Mouse (Mus musculus) testis, postnatal 14 days (tissue): ENCODE results near the gene Lad1.

ENCODE experiments used
- DNase-seq: peaks from one replicate; pipeline ENCODE4 v3.0.0; 2021; ENCODE audit warnings: low spot score

Gene Lad1

GRCm38 (mm10) chr1:135807546-135807945 is 10.9 kb upstream of the Lad1 start:
- no peak for DNase-seq

- DNase-seq = no peak
These were observed 8.2 kb upstream of the Lad1 start for GRCm38 (mm10) chr1:135810180-135810579.

DNA sequence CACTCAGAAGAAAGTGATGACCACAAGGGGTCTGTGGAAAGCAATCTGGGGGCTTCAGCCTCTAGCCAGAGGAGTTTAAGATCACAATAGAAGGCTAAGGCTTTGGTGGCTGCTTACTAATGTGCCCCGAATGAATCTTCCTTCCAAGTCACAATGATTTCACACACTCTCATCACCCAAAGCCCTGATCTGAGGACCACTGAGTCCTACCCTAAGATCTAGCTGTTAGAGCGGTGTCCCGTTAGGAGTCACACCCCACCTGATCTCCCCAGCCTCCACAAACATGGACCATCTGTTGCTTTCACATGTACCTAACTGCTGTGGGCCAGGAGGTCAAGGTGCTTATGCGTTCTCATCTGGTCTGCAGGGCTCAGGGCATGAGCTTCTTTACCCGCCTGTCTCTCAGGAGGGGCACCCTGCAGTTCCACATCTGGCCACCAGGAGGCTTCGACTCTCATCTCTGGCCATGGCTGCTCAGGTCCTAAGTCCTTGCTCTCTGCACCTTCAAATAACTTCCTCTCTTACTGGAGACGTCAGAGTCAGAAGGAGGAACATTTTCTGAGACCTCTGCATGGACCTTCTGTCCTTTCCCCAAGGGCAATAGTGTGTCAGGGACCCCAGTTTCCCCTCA is 7.3 kb upstream of the Lad1 start:
- peak; percentile 76 for DNase-seq

- no peak for DNase-seq
These were observed 6.2 kb upstream of the Lad1 start for GRCm38 (mm10) chr1:135812205-135812604.

- no peak for DNase-seq
These were observed 5.8 kb upstream of the Lad1 start for GRCm38 (mm10) chr1:135812618-135813017.

DNA sequence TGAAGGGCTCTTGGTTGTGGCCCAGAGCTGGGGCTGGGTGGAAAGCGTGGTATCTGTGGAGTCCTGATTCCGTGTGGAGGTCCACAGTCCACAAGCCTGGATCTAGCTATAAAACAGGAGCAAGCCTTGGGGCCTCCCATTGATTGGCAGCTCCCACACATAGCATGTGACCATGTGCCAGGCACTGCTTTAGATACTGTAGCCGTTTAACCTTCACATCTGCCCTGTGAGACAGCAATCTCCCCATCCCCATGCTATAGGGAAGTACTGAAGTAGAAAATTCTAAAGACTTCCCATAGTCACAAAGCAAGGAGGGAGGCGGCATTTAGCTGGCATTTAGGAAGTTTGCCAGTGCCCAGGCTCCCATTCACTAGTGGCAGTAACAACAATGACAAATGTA is 5.3 kb upstream of the Lad1 start:
- no peak for DNase-seq

DNA sequence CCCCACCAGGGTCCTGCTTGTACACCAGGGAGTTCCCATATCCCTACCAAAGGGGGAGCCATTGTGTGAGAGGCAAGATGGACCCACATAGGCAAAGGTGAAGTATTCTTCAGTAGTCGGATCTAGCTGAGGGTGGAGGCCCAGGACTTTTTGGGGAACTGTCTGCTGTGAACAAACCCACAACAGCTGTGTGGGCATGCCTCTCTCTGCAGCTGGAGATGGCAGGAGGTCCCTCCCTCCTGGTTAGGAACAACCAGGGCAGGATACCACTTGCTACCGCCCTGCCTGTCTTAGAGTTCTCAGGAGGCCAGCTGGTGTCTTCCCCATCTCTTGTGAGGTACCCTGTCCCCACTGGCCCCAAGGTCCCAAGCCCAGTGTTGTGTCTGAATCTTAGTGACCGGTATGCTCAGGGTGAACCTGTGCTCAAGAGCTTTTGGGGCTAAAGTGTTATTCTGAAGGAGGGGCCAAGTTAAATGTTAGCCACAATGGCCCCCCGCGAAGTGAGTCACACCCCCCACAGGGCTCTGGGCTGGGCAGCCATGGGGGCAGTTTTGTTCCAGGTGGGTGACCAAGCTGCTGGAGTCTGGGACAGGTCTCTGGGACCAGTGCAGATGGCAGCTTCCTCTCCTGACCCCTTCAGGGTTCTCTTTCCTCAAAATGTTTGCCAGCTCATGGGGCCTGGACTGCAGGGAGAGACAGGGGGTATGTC is 4.6 kb upstream of the Lad1 start:
- no peak for DNase-seq

DNA sequence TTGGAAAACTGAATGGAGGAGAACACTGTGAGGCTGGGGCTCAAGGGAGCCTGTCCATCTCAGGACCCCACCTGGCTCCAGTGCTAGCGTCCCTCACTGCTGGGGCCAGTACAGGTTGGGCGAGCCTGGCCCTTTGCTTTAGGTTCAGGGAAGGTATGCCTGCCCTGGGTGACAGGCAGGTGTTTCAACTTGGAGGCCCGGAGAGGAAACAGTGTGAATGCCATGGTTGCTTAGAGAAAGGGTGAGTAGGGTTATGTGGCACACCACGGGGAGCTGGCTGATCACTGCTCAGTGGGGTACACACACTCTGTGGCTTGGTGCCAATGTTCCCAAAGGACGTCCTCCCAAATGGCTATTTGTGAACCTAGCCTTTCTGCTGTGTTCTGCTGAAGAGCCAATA is 3.9 kb upstream of the Lad1 start:
- no peak for DNase-seq

GRCm38 (mm10) chr1:135817595-135817994 is 803 bp upstream of the Lad1 start:
- no peak for DNase-seq

- DNase-seq = no peak
These were observed 1.7 kb downstream of the Lad1 start for GRCm38 (mm10) chr1:135820071-135820470.

DNA sequence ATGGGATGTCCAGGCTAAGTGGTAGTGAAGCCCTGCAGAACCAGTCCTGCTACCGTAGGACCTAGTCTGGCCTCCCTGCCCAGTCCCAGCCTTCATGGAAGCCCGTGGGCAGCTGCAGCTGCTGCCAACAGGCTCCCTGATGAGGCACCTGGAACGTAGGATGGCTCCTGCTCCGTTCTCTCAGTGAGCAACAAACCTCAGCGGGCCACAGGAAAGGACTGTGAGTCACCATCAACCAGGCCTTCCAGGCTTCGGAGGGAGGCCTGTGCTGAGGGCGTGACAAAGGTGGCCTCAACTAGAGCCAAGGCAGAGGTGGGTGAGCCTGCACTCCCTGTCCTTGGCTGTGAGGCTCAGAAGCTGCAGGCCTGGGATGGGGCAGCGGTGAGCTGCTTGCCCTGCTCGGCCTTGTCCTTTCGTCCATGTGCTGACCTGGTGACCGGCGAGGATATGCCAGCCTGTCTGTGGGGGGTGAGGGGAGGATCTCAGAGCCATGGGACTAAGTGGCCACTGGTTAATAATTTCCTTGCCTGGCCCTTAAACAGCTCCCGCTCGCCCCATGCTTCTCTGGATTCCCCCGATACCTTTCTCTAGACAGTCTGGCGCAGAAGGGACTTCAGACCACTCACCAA is 2.5 kb downstream of the Lad1 start:
- no peak for DNase-seq

DNA sequence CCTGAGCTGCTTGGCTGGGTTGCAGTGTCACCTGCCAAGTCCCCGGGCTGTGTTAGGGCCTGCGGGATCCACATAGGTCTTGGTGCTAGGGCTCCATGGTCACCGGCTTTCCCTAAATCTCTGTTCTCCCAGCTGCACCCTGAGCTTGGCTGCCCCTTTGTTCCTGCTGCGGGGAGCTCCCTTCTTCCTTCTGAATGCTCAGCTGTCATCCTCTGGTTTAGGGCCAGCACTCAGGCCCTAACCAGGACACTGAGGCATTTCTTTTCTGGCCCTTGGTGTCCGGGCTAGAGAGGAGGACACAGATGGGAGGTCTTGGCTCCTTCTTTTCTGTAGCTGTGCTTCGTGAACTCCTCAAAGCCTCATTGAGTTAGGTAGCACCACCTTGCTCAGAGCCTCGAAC is 3.4 kb downstream of the Lad1 start:
- no peak for DNase-seq

DNA sequence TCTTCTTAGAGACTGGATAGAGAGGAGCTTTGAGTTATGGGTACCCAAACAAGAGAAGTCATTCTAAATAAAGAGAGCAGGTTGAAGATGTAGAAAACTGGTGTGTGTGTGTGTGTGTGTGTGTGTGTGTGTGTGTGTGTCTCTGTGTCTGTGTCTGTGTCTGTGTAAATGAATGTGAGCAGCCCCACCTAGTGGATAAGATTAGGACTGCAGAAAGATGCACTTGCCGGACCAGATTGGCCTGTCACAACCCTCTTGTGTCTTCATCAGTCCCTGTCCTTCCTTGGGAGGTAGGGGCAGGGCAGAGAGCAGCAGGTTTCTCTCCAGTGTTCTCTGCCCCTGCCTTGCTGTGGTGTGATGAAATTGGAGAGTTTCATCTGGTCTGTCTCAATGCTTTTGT is 10.5 kb downstream of the Lad1 start:
- DNase-seq = no peak

DNA sequence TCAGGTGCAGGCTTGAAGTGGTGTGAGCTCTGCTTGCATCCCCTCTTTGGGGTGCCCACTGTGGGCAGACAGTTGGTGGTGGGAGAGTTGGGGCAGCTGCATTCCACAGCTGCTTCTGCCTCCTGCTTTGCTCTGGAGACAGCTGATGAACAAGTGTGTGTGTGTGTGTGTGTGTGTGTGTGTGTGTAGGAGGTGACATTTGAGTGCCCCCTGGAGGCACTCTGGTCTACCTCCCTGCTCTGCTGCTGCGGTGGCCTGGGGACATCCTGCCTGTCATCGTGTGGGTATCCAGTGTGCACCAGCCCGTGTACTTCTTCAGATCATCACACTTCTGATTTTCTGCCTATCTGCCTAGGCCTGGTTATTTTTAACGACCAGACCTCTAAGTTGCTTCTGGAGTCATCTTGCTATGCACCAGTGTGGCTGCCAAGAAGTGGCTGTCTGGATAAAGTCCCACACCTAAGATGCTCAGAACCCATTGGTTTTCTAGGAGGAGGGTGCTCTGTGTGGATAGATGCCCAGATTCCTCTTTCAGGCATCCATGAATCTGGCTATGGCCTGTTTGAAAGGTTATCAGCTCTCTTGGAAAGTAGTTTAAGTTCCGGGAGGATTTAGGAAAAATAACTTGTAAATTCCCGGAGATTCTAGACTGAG is 15.9 kb downstream of the Lad1 start:
- DNase-seq = no peak

GRCm38 (mm10) chr1:135834983-135835382 is 16.6 kb downstream of the Lad1 start:
- DNase-seq = no peak

DNA sequence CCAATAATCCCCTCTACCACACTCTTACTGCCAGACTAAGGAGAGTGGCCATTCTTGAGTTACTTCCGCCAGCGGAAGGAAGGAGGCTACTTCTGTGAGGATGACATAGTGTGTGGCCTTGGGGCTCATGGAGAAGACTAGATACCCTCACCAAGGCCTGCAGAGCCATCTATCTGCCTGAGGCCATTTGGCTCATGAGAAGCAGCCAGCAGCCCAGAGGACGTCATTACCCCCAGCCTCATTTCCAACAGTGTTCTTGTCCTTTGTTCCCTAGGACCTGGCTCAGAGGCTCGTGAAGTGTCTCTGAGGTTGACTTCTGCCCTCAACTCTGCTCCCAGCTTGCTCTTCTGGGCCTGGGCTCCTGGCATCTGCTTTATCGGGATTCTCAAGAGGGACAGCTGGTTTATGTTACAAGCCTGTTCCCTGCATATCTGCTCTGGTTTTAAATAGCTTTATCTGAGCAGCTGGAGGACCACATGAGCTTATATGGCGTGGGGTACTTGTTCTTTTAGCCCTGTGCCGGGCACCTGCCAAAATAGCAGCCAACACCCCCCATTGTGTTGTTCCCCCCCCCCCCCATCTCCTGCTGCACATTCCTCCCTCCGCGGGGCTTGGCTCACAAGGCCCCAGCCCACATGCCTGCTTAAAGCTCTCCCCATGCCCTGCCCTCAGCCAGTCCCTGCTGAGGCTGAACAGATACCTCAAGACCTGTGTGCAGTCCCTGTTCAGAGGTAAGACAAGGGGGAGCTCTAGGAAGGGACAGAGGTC is 17.5 kb downstream of the Lad1 start, which contains the start of gene Tnnt2:
Tnnt2 (plus strand) TSS at position 639 of the 768 bp plus-strand sequence.
- DNase-seq = peak; percentile 29

- no peak for DNase-seq
These were observed 20.2 kb downstream of the Lad1 start for GRCm38 (mm10) chr1:135838626-135839025.

DNA sequence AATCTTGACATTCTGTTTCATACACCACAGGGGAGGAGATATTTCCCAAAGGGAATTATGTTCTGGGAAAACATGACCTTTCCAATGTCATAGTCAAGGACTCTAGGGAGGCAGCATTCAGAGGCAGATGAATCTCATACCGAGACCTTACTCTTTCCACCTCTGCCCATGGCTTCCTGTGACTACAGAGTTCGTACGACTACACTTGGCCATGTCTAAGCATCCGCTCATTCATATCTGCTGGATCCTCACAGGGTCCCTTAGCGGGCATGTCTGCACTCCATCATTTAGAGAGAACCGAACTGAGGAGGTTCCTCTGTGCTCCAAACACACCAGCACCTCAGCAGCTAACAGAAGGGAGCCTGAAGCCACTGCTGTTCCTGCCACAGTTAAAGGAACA is 20.7 kb downstream of the Lad1 start:
- no peak for DNase-seq

DNA sequence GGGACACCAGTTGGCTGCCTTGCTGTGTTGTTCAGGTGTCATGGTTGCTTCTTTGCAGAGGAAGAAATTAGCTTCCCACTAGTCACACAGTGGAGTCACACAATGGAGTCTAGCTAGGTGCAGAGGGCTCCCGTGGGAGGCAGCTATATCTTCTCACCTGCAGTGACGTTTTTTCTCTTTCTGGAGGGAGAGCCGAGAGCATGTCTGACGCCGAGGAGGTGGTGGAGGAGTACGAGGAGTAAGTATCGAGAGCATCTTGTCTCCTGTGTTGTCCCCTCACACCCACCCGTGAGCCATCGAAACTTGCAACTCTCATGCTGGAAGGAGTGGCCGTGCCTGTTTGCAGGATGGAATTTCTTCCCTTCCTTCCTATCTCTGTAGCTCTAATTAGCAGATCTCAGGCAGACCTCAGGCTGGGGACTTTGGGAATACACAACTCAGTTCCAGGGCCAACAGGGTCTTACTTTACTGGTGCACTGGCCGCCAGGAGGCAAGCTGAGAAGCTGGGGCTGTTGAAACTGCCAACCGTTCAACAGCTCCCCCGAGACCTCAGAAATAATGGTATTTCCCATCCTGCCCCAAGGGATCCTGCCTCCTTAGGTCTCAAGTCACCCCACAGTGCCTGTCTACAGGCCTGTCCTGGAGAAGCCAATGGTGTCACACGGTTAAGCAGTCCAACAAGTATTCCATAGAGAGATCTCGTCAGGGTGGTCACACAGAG is 22.4 kb downstream of the Lad1 start:
- DNase-seq = no peak

- no peak for DNase-seq
These were observed 25.3 kb downstream of the Lad1 start for GRCm38 (mm10) chr1:135843519-135844262.

GRCm38 (mm10) chr1:135844481-135844880 is 26.1 kb downstream of the Lad1 start:
- DNase-seq = no peak
